Mouse (Mus musculus) gastrocnemius, adult 8-10 months (tissue): ENCODE results near the gene Spindoc. TPM values are rescaled to one million over a fixed set of nuclear protein-coding genes. Genes with fewer than 3 reads are reported as not detected.
"Not testable (repeated sequence)": the region's sequence is repeated elsewhere in the genome, so short reads cannot be mapped to it uniquely, and the experiment has no call there.

ENCODE experiments used
- DNase-seq, 2 experiments: peaks; one replicate each; pipeline ENCODE4 v3.0.0; 2022; ENCODE audit warnings: low spot score in 2 of 2
- total RNA-seq, 4 experiments: library from RNA; stranded (reverse); gene quantifications; 2 replicates each; pipeline ENCODE4 v1.2.4; 2022

Gene Spindoc
- total RNA-seq, 4 experiments from 2014 or later = 6.8 to 8.6 (median 7.3) TPM

DNA sequence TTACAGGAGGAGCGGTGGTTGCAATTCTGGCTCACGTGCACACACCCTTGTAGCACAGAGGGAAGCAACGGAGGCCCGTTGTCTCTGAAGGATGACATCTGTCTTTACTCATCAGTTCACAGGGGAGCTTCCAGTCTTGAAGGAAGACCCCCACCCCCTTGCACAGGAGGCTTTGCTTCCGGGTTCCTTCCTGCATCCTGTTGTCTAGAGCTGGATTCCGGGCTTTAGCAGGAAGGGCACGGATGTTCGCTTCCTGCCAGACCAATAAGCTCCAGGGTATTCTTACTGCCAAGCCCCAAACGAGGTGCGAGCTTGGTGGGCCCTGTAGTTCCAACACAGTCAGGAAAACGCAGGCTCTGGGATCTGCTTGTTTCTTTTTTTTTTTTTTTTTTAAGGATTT, 17.8 kb upstream of the Spindoc start:
- DNase-seq = no peak

GRCm38 (mm10) chr19:7398898-7399297, 16.1 kb upstream of the Spindoc start:
- not testable (repeated sequence) for DNase-seq

GRCm38 (mm10) chr19:7396867-7397826, 14.4 kb upstream of the Spindoc start:
- not testable (repeated sequence) for DNase-seq

DNA sequence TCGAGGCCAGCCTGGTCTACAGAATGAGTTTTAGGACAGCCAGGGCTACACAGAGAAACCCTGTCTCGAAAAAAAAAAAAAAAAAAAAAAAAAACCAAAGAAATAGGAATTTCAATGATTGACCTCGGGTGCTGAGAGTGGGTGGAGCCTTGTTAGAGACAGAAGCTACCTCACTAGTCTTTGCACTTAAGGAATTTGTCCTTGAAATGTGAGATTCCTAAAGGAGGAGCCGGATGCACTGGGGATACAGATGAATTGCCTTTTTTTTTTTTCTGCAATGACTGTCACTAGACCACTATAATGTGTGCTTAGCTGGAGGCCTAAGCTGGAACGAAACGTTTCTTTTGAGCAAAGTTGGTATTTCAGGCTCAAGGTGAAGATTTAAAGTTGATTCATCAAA, 5.7 kb upstream of the Spindoc start:
- DNase-seq = no peak

DNA sequence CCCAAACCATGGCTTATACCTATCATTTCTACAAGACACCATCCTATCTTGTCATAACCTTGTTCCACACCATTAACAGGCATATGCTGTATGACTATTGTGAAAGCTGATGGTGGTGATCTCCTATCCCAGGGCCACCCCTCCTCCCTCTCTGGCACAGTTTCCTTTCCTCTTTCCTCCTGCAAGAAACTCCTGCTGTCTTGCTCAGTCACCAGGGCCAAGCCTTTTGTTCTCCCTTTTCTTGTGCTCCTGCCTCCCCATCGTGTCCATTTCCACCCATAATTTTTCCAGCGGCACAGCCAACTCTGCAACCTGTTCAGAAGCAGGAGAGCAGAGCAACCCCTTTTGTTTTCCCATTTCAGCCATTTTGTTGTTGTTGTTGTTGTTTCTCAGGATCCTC, 3.2 kb upstream of the Spindoc start:
- no peak for DNase-seq

GRCm38 (mm10) chr19:7382248-7382902, 419 bp downstream of the Spindoc start:
- peak; percentile 14 to 34 for DNase-seq

DNA sequence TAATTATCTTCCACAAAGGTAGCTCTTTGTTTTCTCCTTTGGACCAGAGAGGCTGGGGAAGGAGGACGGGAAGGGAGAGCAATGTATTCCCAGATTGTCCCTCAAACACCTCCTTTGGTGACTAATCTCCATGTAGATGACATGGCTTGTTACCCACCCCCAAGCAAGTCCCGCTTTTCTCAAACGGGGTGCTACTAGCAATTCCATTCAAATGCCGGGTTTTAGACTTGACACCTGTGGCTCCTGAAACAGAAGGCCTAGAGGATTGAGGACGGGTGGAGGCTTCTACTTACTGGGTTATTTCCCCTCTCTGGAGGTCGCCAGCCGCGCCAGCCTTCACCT, 917 bp downstream of the Spindoc start:
- DNase-seq = no peak

GRCm38 (mm10) chr19:7377639-7378038, 5.2 kb downstream of the Spindoc start:
- DNase-seq = no peak

DNA sequence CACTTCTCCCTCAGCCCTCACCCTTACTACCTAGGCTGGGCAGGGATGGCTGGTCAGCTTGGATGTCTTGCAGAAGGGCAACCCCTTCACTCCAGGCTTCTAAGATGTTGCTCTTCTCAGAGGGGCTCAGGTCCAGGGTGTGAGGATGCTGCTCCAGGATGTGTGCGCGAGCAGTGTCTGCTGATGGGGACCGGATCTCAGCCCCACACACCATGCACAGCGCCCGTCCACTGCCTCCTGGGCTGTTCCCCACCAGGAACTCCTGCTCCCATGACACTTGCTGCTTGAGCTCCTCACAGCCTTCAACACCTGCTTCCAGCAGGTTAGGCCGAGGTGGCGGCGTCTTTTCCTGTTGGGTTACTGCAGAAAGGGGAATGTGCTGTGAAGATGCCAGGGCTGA, 8.3 kb downstream of the Spindoc start:
- no peak for DNase-seq

GRCm38 (mm10) chr19:7369469-7369868, 13.3 kb downstream of the Spindoc start:
- not testable (repeated sequence) for DNase-seq

- no peak for DNase-seq
Measured at GRCm38 (mm10) chr19:7353636-7354035, 29.2 kb downstream of the Spindoc start.

DNA sequence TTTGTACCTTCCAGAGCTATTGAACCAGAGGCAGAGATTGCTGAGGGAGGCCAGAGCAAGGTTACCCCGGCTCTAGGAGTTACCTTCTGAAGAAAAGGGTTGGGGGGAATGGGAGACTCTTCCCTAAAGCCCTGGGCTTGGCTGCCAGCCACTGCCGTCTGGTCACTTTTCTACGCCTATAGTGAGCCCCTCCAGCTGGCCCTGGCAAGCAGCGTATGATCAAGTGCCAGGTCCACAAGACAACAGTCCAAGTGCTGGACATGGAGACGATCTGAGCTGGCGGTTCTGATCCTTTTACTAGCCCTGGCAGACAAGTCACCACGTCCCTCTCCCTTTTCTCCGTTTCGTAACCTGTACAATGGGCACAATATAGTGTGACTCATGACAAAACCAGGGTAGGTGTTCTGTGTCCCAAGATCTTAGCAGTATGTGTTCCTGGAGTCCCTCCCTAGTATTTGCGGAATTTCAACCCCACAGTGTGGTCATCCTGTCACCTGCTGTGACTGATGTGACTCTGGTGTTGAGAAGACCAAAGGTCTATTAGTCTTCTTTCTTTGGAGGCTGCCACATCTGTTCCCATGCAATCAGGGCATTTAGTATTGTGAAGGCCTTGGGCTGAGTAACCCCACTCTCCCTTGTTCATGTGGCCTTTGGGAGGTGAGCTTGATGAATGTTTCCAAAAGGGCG, 29.8 kb downstream of the Spindoc start:
- DNase-seq = no peak

GRCm38 (mm10) chr19:7349993-7350392, 32.8 kb downstream of the Spindoc start:
- DNase-seq = no peak

DNA sequence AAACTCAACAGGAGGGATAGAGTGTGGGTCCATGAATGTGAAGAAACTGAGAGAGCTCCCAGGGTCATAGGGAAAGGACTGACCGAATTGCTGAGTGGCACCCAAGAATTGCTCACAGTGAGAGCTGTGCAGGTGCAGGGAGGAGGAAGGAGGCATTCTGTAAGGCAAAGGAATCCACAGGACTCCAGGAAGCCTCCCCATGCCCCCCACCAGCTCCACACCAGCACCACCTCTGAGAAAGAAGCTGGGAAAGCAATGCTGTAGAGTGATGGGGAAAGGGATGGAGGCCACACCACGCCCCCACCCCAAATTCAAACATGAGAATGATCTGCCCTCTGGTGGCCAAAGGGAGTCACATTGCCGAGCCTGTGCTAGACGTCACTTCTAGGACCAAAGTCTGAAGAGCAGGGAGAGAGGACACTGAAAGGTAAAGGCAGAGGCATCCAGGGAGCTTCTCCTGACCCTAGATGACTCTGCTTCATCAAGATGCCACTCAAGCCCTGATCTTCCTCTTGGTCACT, 37.5 kb downstream of the Spindoc start:
- DNase-seq = no peak

DNA sequence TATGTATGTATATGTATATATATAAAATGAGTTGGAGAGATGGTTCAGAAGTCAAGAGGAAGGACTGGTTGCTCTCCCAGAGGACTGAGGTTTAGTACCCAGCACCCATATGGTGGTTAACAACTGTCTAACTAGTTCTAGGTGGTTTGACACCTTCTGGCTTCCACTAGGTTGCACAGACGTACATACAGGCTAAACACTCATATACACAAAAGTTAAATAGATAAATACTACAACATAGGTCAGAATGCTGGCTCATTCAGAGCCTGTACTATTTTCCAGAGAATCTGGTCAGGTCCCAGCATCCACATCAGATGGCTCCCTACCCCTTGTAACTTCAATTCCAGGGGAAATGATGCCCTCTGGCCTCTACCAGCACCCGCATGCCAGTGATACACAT, 40.1 kb downstream of the Spindoc start:
- DNase-seq = no peak

GRCm38 (mm10) chr19:7341512-7342397, 41.0 kb downstream of the Spindoc start, which contains the start of gene Mark2:
Gene Mark2, minus strand, starts transcription at chr19:7341860.
- DNase-seq = peak; percentile 99

DNA sequence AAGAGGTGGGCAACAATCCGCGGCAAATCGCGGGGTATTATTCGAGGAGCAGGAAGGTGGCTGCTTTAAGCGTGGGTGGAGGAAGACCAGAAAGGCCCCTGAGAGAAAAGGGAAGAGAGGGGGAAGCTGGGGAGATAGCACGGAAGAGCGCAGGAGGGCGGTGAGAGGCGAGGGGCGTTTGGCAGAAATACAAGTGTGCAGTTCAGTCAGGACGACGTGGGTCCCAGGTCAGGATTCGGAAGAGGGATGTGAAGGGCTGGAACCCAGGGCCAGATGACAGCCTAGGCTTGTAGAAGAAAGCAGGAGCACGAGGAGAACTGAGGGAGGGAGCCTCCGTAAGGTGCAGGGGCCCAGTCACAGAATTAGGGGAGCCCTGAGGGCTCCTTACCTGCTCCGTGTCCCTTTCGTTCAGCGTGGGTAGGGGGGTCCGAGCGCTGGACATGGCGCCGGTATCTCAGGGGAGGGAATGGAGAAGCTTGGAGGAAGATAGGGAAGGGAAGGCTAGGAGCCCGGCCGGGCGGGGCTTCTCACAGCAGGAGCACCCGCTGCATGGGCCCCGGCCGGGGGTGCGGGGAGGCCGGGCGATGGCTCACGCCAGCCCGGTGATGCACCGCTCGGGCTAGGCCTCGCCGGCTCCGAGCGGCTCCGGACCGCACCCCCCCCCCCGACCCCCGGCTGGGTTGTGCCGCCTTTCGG, 41.9 kb downstream of the Spindoc start:
- DNase-seq = no peak

GRCm38 (mm10) chr19:7340371-7340779, 42.4 kb downstream of the Spindoc start:
- DNase-seq = peak in 1 of 2 experiments; percentile 7

DNA sequence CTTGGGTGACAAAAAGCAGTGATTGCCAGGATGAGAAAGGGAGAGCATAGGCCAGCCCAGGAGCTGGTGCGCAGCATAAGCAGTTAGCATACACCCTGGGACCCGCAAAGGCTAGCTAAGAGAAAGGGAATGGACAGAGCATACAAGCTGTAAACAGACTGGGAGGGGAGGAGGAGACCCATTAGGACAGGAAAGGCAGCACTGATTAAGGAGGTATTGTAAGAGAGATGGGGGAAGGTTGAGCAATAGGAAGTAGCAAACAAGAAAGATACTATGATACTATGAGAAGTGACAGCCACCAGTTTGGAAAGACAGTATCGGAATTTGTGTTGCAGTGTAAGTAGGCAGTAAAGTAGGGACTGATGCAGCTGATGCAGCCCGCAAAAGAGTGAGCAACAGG, 42.9 kb downstream of the Spindoc start:
- no peak for DNase-seq

DNA sequence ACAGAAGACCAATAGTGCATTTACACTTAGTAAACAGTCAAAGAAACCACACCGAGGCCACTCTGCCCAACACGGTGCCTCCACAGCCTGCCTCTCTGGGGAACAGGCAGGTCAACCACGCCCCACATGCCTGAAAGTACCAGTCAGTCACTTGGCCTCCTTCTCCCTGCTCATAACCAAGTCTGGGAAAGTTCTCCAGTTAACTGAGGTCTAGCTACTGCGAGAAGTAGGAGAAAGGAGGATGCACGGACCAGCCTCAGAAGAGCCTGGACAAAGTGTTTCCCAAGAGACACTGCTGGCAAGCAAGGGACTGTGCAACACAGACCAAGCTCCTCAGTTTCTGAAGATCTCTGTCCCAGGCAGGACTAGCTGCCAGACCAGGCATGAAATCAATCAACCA, 43.8 kb downstream of the Spindoc start:
- DNase-seq = peak; percentile 15 to 38
